Mouse (Mus musculus) embryo, embryonic 9.5 days (tissue): ENCODE results near the gene Ypel4.

Source experiments
- DNase-seq: peaks from one replicate; pipeline ENCODE4 v3.0.0-alpha.2; 2017; ENCODE audit errors: extremely low spot score

Gene Ypel4

GRCm38 (mm10) chr2:84760777-84761176 lies 26.9 kb downstream of the Ypel4 start:
- no peak for DNase-seq

GRCm38 (mm10) chr2:84761309-84761708 lies 27.5 kb downstream of the Ypel4 start:
- DNase-seq: no peak

GRCm38 (mm10) chr2:84761840-84762239 lies 28.0 kb downstream of the Ypel4 start:
- no peak for DNase-seq

GRCm38 (mm10) chr2:84762295-84762694 lies 28.4 kb downstream of the Ypel4 start:
- DNase-seq: no peak

- no peak for DNase-seq
Measured at GRCm38 (mm10) chr2:84762818-84763217, 29.0 kb downstream of the Ypel4 start.

- no peak for DNase-seq
Measured at GRCm38 (mm10) chr2:84770501-84770900, 36.6 kb downstream of the Ypel4 start.

- no peak for DNase-seq
Measured at GRCm38 (mm10) chr2:84772454-84772853, 38.6 kb downstream of the Ypel4 start.

- no peak for DNase-seq
Measured at GRCm38 (mm10) chr2:84773195-84773594, 39.3 kb downstream of the Ypel4 start.

GRCm38 (mm10) chr2:84774751-84775150 lies 40.9 kb downstream of the Ypel4 start:
- DNase-seq: peak; percentile 91

- DNase-seq: peak; percentile 32
Measured at GRCm38 (mm10) chr2:84775241-84775640, 41.4 kb downstream of the Ypel4 start, which contains the start of gene Serping1. TSS of gene Serping1 (minus strand) at chr2:84775444.

- DNase-seq: no peak
Measured at GRCm38 (mm10) chr2:84775665-84776064, 41.8 kb downstream of the Ypel4 start.

GRCm38 (mm10) chr2:84777706-84778105 lies 43.8 kb downstream of the Ypel4 start:
- no peak for DNase-seq

- DNase-seq: no peak
Measured at GRCm38 (mm10) chr2:84779210-84779609, 45.4 kb downstream of the Ypel4 start.

GRCm38 (mm10) chr2:84783315-84783714 lies 49.5 kb downstream of the Ypel4 start:
- no peak for DNase-seq

- DNase-seq: no peak
Measured at GRCm38 (mm10) chr2:84783840-84784566, 50.1 kb downstream of the Ypel4 start.
